Mouse (Mus musculus): ENCODE data around the gene Brd7. TPM values are rescaled to one million over a fixed set of nuclear protein-coding genes. Genes with fewer than 3 reads are reported as not detected.

The Brd7 gene
- polyA plus RNA-seq, 1 experiment = 20.9 TPM

DNA sequence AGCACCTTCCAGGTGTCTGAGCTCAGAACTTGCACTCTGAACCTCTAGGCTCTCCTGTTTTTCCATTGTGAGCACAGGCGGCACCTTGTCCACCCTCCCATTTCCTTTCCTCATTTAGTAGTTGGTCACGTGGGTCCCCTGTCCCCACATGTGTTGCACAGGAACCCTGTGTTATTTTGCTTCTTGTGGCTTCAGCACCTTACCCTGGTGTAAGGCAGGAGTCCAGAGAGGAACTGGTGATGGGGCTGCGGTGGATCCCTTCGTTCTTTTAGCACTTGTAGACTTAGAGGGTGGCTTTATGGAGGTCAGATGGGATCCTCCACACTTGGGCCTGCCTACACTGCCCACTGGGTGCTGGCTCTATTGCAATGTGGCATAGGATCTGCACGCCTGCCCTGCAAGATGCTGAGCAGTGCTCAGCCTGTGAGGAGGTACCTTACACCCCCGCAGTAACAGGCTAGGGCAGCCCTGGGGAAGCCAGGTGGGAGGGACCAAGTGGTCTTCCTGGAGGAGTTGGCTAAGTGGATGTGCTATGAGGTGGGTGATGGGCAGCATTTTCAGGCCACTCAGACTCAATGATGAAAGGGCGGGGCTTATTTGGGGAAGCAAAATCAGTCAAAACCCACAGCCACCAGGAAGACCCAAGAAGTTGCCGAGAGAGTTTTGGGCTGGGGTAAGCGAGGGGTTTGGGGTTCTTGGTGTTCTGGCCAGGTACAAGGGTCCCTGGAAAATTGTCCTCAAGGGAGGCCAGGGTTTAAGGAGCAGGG lies 68.2 kb downstream of the Brd7 start:
- Histone ChIP-seq H3K36me3 (ENCODE audit: control insufficient read depth) (peaks cover 26% of the 10 kb centered on the region), H3K9me3 (ENCODE audit: control insufficient read depth, low read length) (peaks cover 2% of the 10 kb centered on the region; the same call in 1 of the 2 replicates), H3K4me1 (ENCODE audit: control insufficient read depth) (peaks cover 96% of the 10 kb centered on the region), H3K4me3 (replicated peaks) (no peak overlapping the region), H3K27me3 (ENCODE audit: control insufficient read depth) (no peaks in the 10 kb centered on the region)
- TF ChIP-seq TAL1 (IDR thresholded peaks at IDR 0.05; ENCODE audit: low read length) (no peak), GATA1 (IDR thresholded peaks at IDR 0.05; ENCODE audit: low read length) (no peak)

DNA sequence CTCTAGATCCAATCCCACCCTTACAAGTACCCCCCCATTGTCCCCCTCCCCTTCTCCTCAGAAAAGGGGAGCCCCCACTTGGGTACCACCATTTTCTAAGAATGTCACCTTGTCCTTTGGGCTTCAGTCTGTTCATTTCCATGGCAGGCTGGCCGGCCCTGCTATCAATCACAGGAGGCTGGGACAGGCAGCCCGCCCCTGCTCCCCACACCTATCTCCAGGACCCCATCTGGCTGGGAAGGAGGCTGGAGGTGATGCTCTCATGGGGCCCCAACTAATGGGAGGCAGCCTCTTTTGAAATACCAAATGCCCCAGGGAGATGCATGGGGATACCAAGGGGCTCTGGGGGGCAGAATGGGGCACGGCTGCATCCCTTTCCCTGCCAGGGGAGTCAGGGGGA lies 69.1 kb downstream of the Brd7 start:
- H3K9me3 ChIP-seq (ENCODE audit: control insufficient read depth, low read length) = peaks cover 2% of the 10 kb centered on the region; the same call in 1 of the 2 replicates
- TF ChIP-seq GATA1 (IDR thresholded peaks at IDR 0.05; ENCODE audit: low read length) (no peak), TAL1 (IDR thresholded peaks at IDR 0.05; ENCODE audit: low read length) (peak; percentile 28; the same call in 2 of the 3 replicates)
- H3K36me3 ChIP-seq (ENCODE audit: control insufficient read depth) = peaks cover 26% of the 10 kb centered on the region
- peaks cover 96% of the 10 kb centered on the region for H3K4me1 ChIP-seq (ENCODE audit: control insufficient read depth)
- H3K4me3 ChIP-seq (replicated peaks) = peak overlapping the region; percentile 15
- no peaks in the 10 kb centered on the region for H3K27me3 ChIP-seq (ENCODE audit: control insufficient read depth)

DNA sequence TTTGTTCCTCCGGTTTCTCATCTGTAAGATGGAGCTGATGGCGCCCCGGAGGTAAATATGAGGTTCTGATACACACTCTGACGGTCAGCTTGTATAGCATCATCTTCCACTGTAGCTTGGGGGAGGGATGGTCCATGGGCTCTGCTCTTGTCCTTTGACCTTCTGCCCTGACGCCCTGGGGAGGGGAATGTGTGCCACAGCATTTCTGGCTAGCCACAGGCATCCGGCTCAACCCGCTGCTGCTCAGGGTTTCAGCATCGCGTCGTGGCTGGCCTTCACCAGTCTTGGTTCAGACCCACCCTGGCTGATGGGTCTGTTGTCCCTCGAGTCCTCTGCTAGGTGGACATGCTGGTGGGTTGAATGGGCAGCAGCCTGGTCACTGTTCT lies 70.7 kb downstream of the Brd7 start:
- TF ChIP-seq GATA1 (IDR thresholded peaks at IDR 0.05; ENCODE audit: low read length) (no peak), TAL1 (IDR thresholded peaks at IDR 0.05; ENCODE audit: low read length) (no peak)
- Histone ChIP-seq H3K4me3 (replicated peaks) (no peak overlapping the region), H3K9me3 (ENCODE audit: control insufficient read depth, low read length) (peaks cover 2% of the 10 kb centered on the region; the same call in 1 of the 2 replicates), H3K4me1 (ENCODE audit: control insufficient read depth) (peaks cover 89% of the 10 kb centered on the region), H3K27me3 (ENCODE audit: control insufficient read depth) (no peaks in the 10 kb centered on the region), H3K36me3 (ENCODE audit: control insufficient read depth) (peaks cover 21% of the 10 kb centered on the region)

DNA sequence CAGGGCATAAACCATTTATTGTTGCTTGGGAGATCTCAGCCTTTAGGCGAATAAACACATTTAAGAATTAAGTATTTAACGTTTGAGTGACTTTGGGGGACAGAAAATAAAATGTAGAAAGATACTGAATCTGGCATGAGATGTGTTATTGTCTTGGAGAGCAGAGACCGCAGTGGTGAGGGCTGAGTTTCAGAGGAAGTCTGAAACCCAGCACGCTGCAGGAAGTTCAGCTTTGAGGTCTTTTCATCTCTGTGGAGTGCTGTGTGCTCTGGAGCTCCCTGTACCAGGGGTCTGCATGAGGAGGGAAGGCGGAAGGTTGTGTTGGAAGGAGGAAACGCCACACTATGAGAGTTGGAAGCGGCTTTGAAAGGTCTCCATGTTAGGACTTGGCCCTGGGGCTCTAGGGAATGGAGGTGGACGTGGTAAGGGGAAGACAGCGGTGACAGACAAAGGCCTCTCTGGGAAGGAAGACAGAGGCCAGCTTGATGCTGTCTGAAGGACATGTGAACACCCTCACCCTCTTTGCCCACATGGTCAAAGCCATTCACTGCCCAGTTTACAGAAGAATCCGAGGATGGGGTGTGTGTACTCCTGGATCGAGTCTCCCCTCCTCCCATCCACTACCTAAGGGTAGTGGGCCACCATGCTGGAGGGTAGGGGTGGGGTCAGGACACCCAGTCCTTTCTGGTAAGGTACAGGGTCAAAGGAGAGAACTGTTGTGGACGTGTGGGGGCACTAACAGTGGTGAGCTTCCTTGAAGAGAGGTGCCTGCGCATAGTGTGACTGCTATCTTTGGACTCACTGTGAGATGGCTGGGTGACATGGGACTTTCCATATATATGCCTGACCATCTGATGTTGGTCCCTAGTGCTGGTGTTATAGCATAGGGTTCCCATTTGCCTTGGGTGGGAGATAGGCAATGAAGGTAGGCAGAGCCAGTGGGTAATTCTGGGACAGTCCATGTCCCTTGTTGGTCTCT lies 71.4 kb downstream of the Brd7 start:
- TF ChIP-seq GATA1 (IDR thresholded peaks at IDR 0.05; ENCODE audit: low read length) (no peak), TAL1 (IDR thresholded peaks at IDR 0.05; ENCODE audit: low read length) (no peak)
- no peaks in the 10 kb centered on the region for H3K27me3 ChIP-seq (ENCODE audit: control insufficient read depth)
- no peak overlapping the region for H3K4me3 ChIP-seq (replicated peaks)
- H3K36me3 ChIP-seq (ENCODE audit: control insufficient read depth) = peaks cover 16% of the 10 kb centered on the region
- peaks cover 2% of the 10 kb centered on the region; the same call in 1 of the 2 replicates for H3K9me3 ChIP-seq (ENCODE audit: control insufficient read depth, low read length)
- peaks cover 90% of the 10 kb centered on the region for H3K4me1 ChIP-seq (ENCODE audit: control insufficient read depth)

DNA sequence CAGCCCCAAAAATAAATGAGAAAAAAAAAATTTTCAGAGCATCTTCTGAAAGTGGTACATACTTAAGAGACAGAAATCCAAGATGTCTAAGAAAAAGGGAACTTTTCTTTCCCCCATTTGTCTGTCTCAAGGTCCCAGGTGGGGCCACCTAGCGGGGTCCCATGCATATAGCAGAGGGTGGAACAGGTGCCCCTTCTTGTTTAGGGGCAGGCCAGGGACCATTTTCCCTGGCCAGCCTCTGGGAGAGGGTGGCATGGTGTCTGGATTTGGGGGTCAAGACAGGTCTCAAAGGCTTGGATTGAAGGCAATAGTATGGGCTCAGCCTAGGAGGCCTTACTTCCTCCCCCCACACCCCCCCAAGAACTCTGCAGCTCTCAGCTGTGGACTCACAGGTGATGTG lies 72.1 kb downstream of the Brd7 start:
- H3K4me3 ChIP-seq (replicated peaks) = no peak overlapping the region
- peaks cover 11% of the 10 kb centered on the region for H3K36me3 ChIP-seq (ENCODE audit: control insufficient read depth)
- no peaks in the 10 kb centered on the region for H3K27me3 ChIP-seq (ENCODE audit: control insufficient read depth)
- TF ChIP-seq GATA1 (IDR thresholded peaks at IDR 0.05; ENCODE audit: low read length) (no peak), TAL1 (IDR thresholded peaks at IDR 0.05; ENCODE audit: low read length) (no peak)
- H3K4me1 ChIP-seq (ENCODE audit: control insufficient read depth) = peaks cover 90% of the 10 kb centered on the region
- H3K9me3 ChIP-seq (ENCODE audit: control insufficient read depth, low read length) = no peaks in the 10 kb centered on the region

DNA sequence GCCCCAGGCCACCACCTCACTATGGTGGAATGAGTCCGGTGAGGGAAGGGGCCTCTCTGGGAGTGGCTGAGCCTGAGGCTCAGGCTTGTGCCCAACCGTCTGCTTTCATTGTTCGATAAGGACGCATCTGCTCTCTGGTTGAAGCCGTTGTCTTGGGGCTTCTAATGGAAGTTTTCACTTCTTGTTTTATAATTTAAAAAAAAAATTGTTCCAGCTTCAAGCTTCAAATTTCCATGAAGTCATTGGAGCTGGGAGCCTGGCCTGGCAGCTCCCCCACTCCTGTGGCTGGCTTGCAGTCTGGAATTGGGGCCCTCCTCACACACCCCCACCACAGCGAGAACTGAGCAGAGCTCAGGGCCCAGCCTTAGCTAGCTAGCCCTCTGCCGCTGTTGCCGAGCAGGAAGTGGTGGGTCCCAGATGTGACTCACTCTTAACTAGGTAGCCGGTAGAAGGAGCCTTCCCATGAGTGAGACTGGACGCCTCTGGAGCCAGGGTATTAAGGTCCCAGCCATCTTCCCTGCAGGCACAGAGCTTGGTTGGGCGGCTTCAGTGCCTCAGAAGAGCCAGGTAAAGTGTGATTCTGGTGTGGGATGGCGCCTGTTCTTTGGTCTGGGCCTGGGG lies 73.3 kb downstream of the Brd7 start:
- Histone ChIP-seq H3K9me3 (ENCODE audit: control insufficient read depth, low read length) (no peaks in the 10 kb centered on the region), H3K36me3 (ENCODE audit: control insufficient read depth) (peaks cover 10% of the 10 kb centered on the region), H3K4me3 (replicated peaks) (peak overlapping the region; percentile 48), H3K27me3 (ENCODE audit: control insufficient read depth) (no peaks in the 10 kb centered on the region), H3K4me1 (ENCODE audit: control insufficient read depth) (peaks cover 84% of the 10 kb centered on the region)
- TF ChIP-seq GATA1 (IDR thresholded peaks at IDR 0.05; ENCODE audit: low read length) = no peak
- no peak for TF ChIP-seq TAL1 (IDR thresholded peaks at IDR 0.05; ENCODE audit: low read length)

DNA sequence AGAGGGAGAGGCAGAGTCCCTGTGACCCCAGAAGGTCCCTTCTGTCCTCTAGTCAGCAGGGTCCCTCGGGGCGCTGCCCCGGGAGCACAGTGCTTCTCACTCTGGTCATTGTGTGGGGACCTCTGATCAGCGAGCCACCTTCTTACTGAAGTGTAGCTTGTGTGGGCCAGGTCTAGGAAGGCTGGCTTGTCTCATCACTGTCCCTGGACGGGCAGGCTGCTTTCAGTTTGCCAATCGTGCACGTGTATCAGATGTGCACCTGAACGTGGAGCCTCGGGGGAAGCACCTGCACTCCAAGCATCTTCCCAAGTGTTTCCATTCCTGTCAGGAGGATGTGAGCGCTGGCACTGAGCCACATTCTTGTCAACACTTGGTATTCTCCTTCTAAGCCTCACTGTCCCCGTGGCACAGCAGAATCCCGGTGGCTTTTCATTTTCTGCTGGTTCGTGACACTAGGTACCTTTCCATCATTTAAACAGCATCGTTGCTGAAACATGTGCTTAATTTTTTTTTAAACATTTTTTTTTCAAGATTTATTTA lies 75.5 kb downstream of the Brd7 start:
- Histone ChIP-seq H3K36me3 (ENCODE audit: control insufficient read depth) (peaks cover 10% of the 10 kb centered on the region), H3K4me3 (replicated peaks) (no peak overlapping the region), H3K4me1 (ENCODE audit: control insufficient read depth) (peaks cover 71% of the 10 kb centered on the region), H3K9me3 (ENCODE audit: control insufficient read depth, low read length) (no peaks in the 10 kb centered on the region), H3K27me3 (ENCODE audit: control insufficient read depth) (no peaks in the 10 kb centered on the region)
- TF ChIP-seq TAL1 (IDR thresholded peaks at IDR 0.05; ENCODE audit: low read length) = no peak
- TF ChIP-seq GATA1 (IDR thresholded peaks at IDR 0.05; ENCODE audit: low read length) = no peak

DNA sequence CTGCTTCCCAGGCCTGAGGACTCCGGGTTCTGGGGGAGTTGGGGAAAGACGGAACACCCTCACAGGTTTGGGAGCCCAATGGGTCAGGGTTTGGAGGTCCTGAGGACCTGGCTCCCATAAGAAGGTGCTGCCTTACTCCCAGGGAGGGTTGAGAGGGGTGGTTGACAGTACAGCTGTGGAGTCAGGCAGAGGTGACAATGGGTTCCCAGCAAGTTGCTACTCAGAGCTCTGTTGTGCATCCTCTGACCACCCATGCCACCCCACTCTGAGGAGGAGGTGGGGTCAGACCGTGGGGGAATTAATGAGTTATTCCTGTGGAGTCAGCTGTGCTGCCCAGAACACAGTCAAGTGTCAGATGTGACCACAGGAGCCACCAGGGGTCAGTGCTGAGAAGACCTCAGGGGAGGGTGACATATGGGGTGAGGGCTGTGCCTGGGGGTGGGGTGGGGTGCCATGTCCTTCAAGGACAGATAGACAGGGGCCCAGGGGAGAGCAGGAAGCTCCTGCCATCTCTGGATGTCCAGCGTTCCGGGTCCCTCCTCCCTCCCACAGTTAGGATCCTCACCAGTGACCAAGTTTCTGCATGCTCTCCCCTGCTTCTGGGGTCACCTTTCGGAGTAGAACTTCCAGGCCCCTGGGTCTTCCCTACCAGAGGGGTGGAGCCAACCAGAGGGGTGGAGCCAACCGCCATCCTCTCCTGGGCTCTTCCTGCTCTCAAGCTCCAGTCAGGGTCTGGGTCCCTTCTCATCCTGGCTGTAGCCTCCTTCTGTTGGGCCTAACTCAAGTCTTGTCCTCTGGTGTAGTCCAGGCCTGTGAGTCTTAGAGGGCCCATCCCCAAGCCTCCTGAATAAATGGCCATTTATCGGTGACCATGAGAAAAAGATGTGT lies 76.3 kb downstream of the Brd7 start:
- H3K4me3 ChIP-seq (replicated peaks) = no peak overlapping the region
- peaks cover 5% of the 10 kb centered on the region for H3K36me3 ChIP-seq (ENCODE audit: control insufficient read depth)
- H3K27me3 ChIP-seq (ENCODE audit: control insufficient read depth) = no peaks in the 10 kb centered on the region
- no peaks in the 10 kb centered on the region for H3K9me3 ChIP-seq (ENCODE audit: control insufficient read depth, low read length)
- no peak for TF ChIP-seq TAL1 (IDR thresholded peaks at IDR 0.05; ENCODE audit: low read length)
- TF ChIP-seq GATA1 (IDR thresholded peaks at IDR 0.05; ENCODE audit: low read length) = no peak
- H3K4me1 ChIP-seq (ENCODE audit: control insufficient read depth) = peaks cover 71% of the 10 kb centered on the region

Data from erythroblast, embryonic 14.5 days (primary cell).